ENCODE assay signal across 10 mouse cellular contexts in the genomic region with DNA sequence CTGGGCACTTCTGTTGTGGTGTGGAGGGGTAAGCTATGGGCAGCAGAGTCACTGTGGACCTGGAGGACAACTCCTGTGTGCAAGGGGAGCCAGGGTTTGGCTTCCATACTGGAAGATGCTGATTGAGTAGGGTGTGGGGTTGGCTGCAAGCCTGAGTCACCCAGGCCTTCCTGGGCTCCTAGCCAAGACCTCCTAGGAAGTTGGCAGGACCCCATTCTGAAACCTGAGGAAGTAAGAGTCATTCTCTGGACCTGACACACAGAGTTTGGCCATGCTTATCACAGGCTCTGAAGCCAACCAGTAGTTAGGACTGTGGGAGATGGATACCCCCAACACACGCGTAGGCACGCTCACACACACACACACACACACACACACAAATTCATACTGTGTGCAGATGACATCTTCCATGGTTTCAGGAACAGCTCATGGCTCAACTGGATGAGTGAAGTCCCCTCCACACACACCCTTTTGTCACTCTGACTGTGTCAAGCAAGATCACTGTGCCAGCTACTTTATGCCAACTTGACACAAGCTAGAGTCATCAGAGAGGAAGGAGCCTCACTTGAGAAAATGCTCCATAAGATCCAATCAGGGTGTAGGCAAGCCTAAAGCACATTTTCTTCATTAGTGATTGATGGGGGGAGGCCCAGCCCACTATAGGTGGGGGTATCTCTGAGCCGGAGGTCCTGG. TPM values are rescaled to one million over a fixed set of nuclear protein-coding genes. Genes with fewer than 3 reads are reported as not detected.
DNase-seq lines count a peak whose midpoint lies in the region; ATAC-seq and TF ChIP-seq lines count a peak whose summit lies in the region.
"Had no signal": no experiment of that assay in that cellular context is flagged by ENCODE, and none has a peak within 500 bp of the region (broad histone marks: within the 10 kb centered on the region; RNA-seq: fewer than 3 reads in every experiment).

No protein-coding gene starts in this region.

- peak; percentile 59 for ATAC-seq in lung, embryonic 16.5 days (ENCODE audit: low read depth)
- ATAC-seq in intestine, embryonic 16.5 days = no peak

- DNase-seq in liver, adult 2 months (ENCODE audit: extremely low read depth, low read depth, low spot score) = peak; percentile 23
- DNase-seq in liver = no peak
- DNase-seq in adrenal gland, postnatal 25 days = peak; percentile 71
- DNase-seq in gastrocnemius, postnatal 4 days (ENCODE audit: low spot score in 2 of 2) = peak; percentile 46 to 60
- no peak for DNase-seq in spleen, postnatal 36 days (ENCODE audit: low spot score in 2 of 2)
- DNase-seq in frontal cortex, postnatal 10 days (ENCODE audit: low spot score in 2 of 2) = no peak

- H3K9me3 ChIP-seq in lung, embryonic 16.5 days (ENCODE audit: control insufficient read depth, low read length) = no peaks in the 10 kb centered on the region
- no peaks in the 10 kb centered on the region for H3K9me3 ChIP-seq in intestine, embryonic 16.5 days (ENCODE audit: control insufficient read depth, low read length)

- H3K27ac ChIP-seq in liver, adult 2 months (replicated peaks; ENCODE audit: insufficient read depth, low read depth, low read length) = no peak overlapping the region
- no peak overlapping the region for H3K27ac ChIP-seq in lung, embryonic 16.5 days (ENCODE audit: low read length)
- no peak overlapping the region for H3K27ac ChIP-seq in intestine, embryonic 16.5 days (ENCODE audit: low read length)

- H3K36me3 ChIP-seq in liver, adult 2 months (ENCODE audit: control insufficient read depth, insufficient read depth, low read length) = no peaks in the 10 kb centered on the region
- no peaks in the 10 kb centered on the region for H3K36me3 ChIP-seq in lung, embryonic 16.5 days (ENCODE audit: control insufficient read depth, insufficient read depth, low read length)
- H3K36me3 ChIP-seq in intestine, embryonic 16.5 days (ENCODE audit: control insufficient read depth, insufficient read depth, low read length) = no peaks in the 10 kb centered on the region

- no peak overlapping the region for H3K9ac ChIP-seq in liver, adult 2 months (ENCODE audit: low read depth, low read length)
- H3K9ac ChIP-seq in lung, embryonic 16.5 days (ENCODE audit: low read length) = no peak overlapping the region
- no peak overlapping the region for H3K9ac ChIP-seq in intestine, embryonic 16.5 days (ENCODE audit: low read depth, low read length)

- H3K4me1 ChIP-seq in liver, adult 2 months (ENCODE audit: control insufficient read depth, insufficient read depth, low read length) = peaks cover 12% of the 10 kb centered on the region; the same call in 1 of the 2 replicates
- peaks cover 13% of the 10 kb centered on the region for H3K4me1 ChIP-seq in lung, embryonic 16.5 days (replicated peaks; ENCODE audit: control insufficient read depth, insufficient read depth, low read length)
- H3K4me1 ChIP-seq in intestine, embryonic 16.5 days (ENCODE audit: control insufficient read depth, insufficient read depth, low read length) = peaks cover 5% of the 10 kb centered on the region; the same call in 1 of the 2 replicates

- WGBS in liver, adult 2 months = 94% methylated on average over 4 of the region's 4 CpGs
- 63% methylated on average over 4 of the region's 4 CpGs for WGBS in lung, embryonic 16.5 days
- WGBS in intestine, embryonic 16.5 days = 91% methylated on average over 4 of the region's 4 CpGs

- no peak for TF ChIP-seq CTCF in liver, adult 2 months (IDR thresholded peaks at IDR 0.05; ENCODE audit: low read depth, low read length)

- no peaks in the 10 kb centered on the region for H3K79me2 ChIP-seq in liver, adult 2 months (ENCODE audit: control insufficient read depth, insufficient read depth, low read length)

- no peaks in the 10 kb centered on the region for H3K27me3 ChIP-seq in liver, adult 2 months (ENCODE audit: control insufficient read depth, insufficient read depth, low read length)
- no peaks in the 10 kb centered on the region for H3K27me3 ChIP-seq in lung, embryonic 16.5 days (ENCODE audit: control insufficient read depth, insufficient read depth, low read depth, low read length)
- no peaks in the 10 kb centered on the region for H3K27me3 ChIP-seq in intestine, embryonic 16.5 days (replicated peaks; ENCODE audit: control insufficient read depth, insufficient read depth, low read length)

- H3K4me3 ChIP-seq in liver, adult 2 months (ENCODE audit: insufficient read depth, low read depth, low read length) = no peak overlapping the region
- H3K4me3 ChIP-seq in lung, embryonic 16.5 days (ENCODE audit: low read length) = no peak overlapping the region
- no peak overlapping the region for H3K4me3 ChIP-seq in intestine, embryonic 16.5 days (ENCODE audit: low read length)

- no peak for TF ChIP-seq POLR2A in liver, adult 2 months (IDR thresholded peaks at IDR 0.05; ENCODE audit: extremely low read depth, insufficient read depth, low read length)

- no peak overlapping the region for H3K4me2 ChIP-seq in lung, embryonic 16.5 days (ENCODE audit: low read depth, low read length)
- no peak overlapping the region for H3K4me2 ChIP-seq in intestine, embryonic 16.5 days (ENCODE audit: low read depth, low read length)

RNA-seq across cellular contexts. Expression of gene Gstt4, which starts 5.5 kb away (rescaled TPM):
- total RNA-seq in liver, adult 2 months (2014; rRNA removed) = 0.09 TPM in 1 of 2 replicates, not detected in the other
- not detected in 2 replicates for polyA plus RNA-seq in liver, adult 2 months (2012; rRNA removed)
- not detected in 2 replicates for total RNA-seq in adrenal gland, postnatal 25 days (2021)
- total RNA-seq in gastrocnemius, postnatal 4 days (2021) = not detected
- not detected in 2 replicates for polyA plus RNA-seq in lung, embryonic 16.5 days (2015; fragmentation: Nextera tagmentation; extraction: Ambion mirVana)
- polyA plus RNA-seq in intestine, embryonic 16.5 days (2015; fragmentation: Nextera tagmentation; extraction: Ambion mirVana) = not detected in 2 replicates
- total RNA-seq: adrenal gland, adult 18-20 months had no signal
- polyA plus RNA-seq: intestine, embryonic 14.5 days had no signal

RNA-seq across cellular contexts. Expression of gene Gstt2, which starts 9.4 kb away (rescaled TPM):
- total RNA-seq in liver, adult 2 months (2014; rRNA removed) = 253 and 308 TPM in 2 replicates
- polyA plus RNA-seq in liver, adult 2 months (2012; rRNA removed) = 357 and 830 TPM in 2 replicates
- total RNA-seq in adrenal gland, postnatal 25 days (2021) = 34.2 and 41.5 TPM in 2 replicates
- total RNA-seq in gastrocnemius, postnatal 4 days (2021) = 1 to 10 TPM; 7.6 to 9.2 TPM
- 51.9 and 60.7 TPM in 2 replicates for polyA plus RNA-seq in lung, embryonic 16.5 days (2015; fragmentation: Nextera tagmentation; extraction: Ambion mirVana)
- 78.3 and 83.7 TPM in 2 replicates for polyA plus RNA-seq in intestine, embryonic 16.5 days (2015; fragmentation: Nextera tagmentation; extraction: Ambion mirVana)

RNA-seq across cellular contexts. Expression of gene Gstt1, which starts 29.4 kb away (rescaled TPM):
- 458 and 622 TPM in 2 replicates for total RNA-seq in liver, adult 2 months (2014; rRNA removed)
- polyA plus RNA-seq in liver, adult 2 months (2012; rRNA removed) = 1,012 and 1,223 TPM in 2 replicates
- total RNA-seq in adrenal gland, postnatal 25 days (2021) = 33.4 and 39.2 TPM in 2 replicates
- total RNA-seq in gastrocnemius, postnatal 4 days (2021) = 10 to 100 TPM; 10.2 to 11.8 TPM
- polyA plus RNA-seq in lung, embryonic 16.5 days (2015; fragmentation: Nextera tagmentation; extraction: Ambion mirVana) = 36.2 and 42.8 TPM in 2 replicates
- 16.4 and 19.2 TPM in 2 replicates for polyA plus RNA-seq in intestine, embryonic 16.5 days (2015; fragmentation: Nextera tagmentation; extraction: Ambion mirVana)

RNA-seq across cellular contexts. Expression of gene Mif, which starts 32.2 kb away (rescaled TPM):
- 211 and 380 TPM in 2 replicates for total RNA-seq in liver, adult 2 months (2014; rRNA removed)
- 1,030 and 1,462 TPM in 2 replicates for polyA plus RNA-seq in liver, adult 2 months (2012; rRNA removed)
- total RNA-seq in adrenal gland, postnatal 25 days (2021) = 287 and 343 TPM in 2 replicates
- 100 to 1,000 TPM; 164 TPM for total RNA-seq in gastrocnemius, postnatal 4 days (2021)
- 1,432 and 1,479 TPM in 2 replicates for polyA plus RNA-seq in lung, embryonic 16.5 days (2015; fragmentation: Nextera tagmentation; extraction: Ambion mirVana)
- polyA plus RNA-seq in intestine, embryonic 16.5 days (2015; fragmentation: Nextera tagmentation; extraction: Ambion mirVana) = 1,982 and 2,201 TPM in 2 replicates

RNA-seq across cellular contexts. Expression of gene Gstt3, which starts 46.6 kb away (rescaled TPM):
- total RNA-seq in liver, adult 2 months (2014; rRNA removed) = 126 and 181 TPM in 2 replicates
- 198 and 213 TPM in 2 replicates for polyA plus RNA-seq in liver, adult 2 months (2012; rRNA removed)
- total RNA-seq in adrenal gland, postnatal 25 days (2021) = 21.4 and 24.9 TPM in 2 replicates
- total RNA-seq in gastrocnemius, postnatal 4 days (2021) = 1 to 10 TPM; 5.4 to 6.8 TPM
- polyA plus RNA-seq in lung, embryonic 16.5 days (2015; fragmentation: Nextera tagmentation; extraction: Ambion mirVana) = 34.2 and 36.4 TPM in 2 replicates
- 49.1 and 53.1 TPM in 2 replicates for polyA plus RNA-seq in intestine, embryonic 16.5 days (2015; fragmentation: Nextera tagmentation; extraction: Ambion mirVana)

Comparison
In these comparisons a context has a peak if more than half of its experiments do, and no peak if none do; other contexts are left out.
1. DNase-seq: peak in liver, adult 2 months (single experiment), adrenal gland, postnatal 25 days (single experiment) and gastrocnemius, postnatal 4 days (2 of 2); none in liver (single experiment), spleen, postnatal 36 days (0 of 2) and frontal cortex, postnatal 10 days (0 of 2).
2. RNA of gene Gstt1, which starts 29.4 kb away (total RNA-seq): 458 to 622 TPM in liver, adult 2 months; 33.4 to 39.2 TPM in adrenal gland, postnatal 25 days and 10.2 to 11.8 TPM in gastrocnemius, postnatal 4 days; every median in the first group is over 10 times any median in the second.